Mouse (Mus musculus): ENCODE data around the gene Tmem167.

GRCm38 (mm10) chr13:90101514-90101913 is 12.6 kb downstream of the Tmem167 start:
- no peak for TF ChIP-seq CTCF (IDR thresholded peaks at IDR 0.05)
- TF ChIP-seq EP300 (IDR thresholded peaks at IDR 0.05): no peak
